Mouse (Mus musculus) T-helper 2 cell (primary cell): Measurements from ENCODE around the gene Azi2.

Source experiments
- in situ Hi-C: fragments of 300-600 bp; cut with MboI, MseI; formaldehyde crosslinking; loops from one replicate; pipeline ENCODE4 v1.15.1; 2025; ENCODE audit warnings: high pct_unique_total_duplicates

Gene Azi2

GRCm38 (mm10) chr9:118082575-118083431 is 42.5 kb downstream of the Azi2 start:
- in situ Hi-C loops = no loop called here

- in situ Hi-C loops = no loop called here
Measured at GRCm38 (mm10) chr9:118083834-118084233, 43.5 kb downstream of the Azi2 start.

GRCm38 (mm10) chr9:118099395-118099794 is 59.1 kb downstream of the Azi2 start:
- in situ Hi-C loops = loop anchor here (10.0 kb wide), 1 partner anchor 395 kb away; no protein-coding TSS in a partner anchor

- in situ Hi-C loops = no loop called here
Measured at GRCm38 (mm10) chr9:118100484-118100883, 60.2 kb downstream of the Azi2 start.

GRCm38 (mm10) chr9:118101802-118102201 is 61.5 kb downstream of the Azi2 start:
- in situ Hi-C loops = no loop called here

GRCm38 (mm10) chr9:118108527-118109011 is 68.3 kb downstream of the Azi2 start:
- in situ Hi-C loops = loop anchor here (5.0 kb wide), 1 partner anchor 49 kb away; no protein-coding TSS in a partner anchor

GRCm38 (mm10) chr9:118109697-118110359 is 69.5 kb downstream of the Azi2 start:
- in situ Hi-C loops = loop anchor here (5.0 kb wide), 1 partner anchor 47 kb away; no protein-coding TSS in a partner anchor

GRCm38 (mm10) chr9:118110360-118110710 is 70.0 kb downstream of the Azi2 start:
- in situ Hi-C loops = no loop called here
